Comparison of ENCODE assay signal across 9 mouse cellular contexts in the genomic region with DNA sequence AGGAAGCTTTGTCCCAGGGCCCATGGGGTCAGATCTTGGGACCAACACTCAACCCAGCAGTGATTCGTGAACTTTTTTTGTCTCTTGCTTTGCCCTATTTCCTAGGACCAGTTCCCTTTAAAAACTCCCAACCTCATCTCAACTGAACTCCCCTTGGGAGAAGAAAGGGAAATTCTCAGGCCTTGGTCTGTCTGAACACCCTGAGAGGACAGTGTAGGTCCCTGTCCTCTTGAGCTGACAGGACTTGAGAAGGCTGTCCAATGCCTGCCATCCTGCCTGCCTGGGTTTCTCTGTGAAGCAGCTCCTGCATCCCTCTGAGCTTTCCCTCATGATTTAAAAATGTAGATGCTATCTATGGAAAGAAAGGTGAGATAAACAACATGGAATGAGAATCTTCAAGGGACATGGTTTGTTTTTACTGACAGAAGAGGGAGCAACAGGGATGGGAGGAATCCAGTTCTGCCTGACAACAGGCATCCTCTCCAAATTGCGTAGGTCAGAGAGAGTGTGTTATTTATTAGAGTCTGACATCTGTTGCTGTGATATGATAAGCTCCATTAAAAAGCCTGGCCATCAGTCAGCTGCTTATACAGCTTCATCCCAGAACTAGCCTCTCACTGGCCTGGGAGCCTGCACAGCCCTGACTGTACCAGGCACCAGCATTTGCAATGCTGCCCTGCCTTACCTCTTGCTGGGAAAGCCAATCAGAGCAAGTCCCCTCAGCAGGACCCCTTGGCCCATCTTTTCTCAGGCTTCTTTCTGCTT.
A peak's percentile ranks its signal among the peaks of the same experiment; 100 is the strongest.
DNase-seq lines count a peak whose midpoint lies in the region; ATAC-seq lines count a peak whose summit lies in the region.
"Had no signal": no experiment of that assay in that cellular context is flagged by ENCODE, and none has a peak within 500 bp of the region (broad histone marks: within the 10 kb centered on the region; RNA-seq: fewer than 3 reads in every experiment).

No protein-coding gene starts in this region.

- no peaks in the 10 kb centered on the region for H3K4me1 ChIP-seq in forebrain, embryonic 10.5 days
- no peaks in the 10 kb centered on the region for H3K4me1 ChIP-seq in forebrain, embryonic 14.5 days (ENCODE audit: control insufficient read depth, insufficient read depth, low read length)

- no peaks in the 10 kb centered on the region for H3K9me3 ChIP-seq in forebrain, embryonic 10.5 days
- no peaks in the 10 kb centered on the region for H3K9me3 ChIP-seq in forebrain, embryonic 14.5 days (replicated peaks; ENCODE audit: control insufficient read depth, low read length)

- DNase-seq in heart, adult 11 months: peak; percentile 92
- DNase-seq in heart, postnatal 14 days: no peak
- peak; percentile 33 for DNase-seq in kidney, postnatal 14 days
- no peak for DNase-seq in kidney, adult 18-20 months
- peak; percentile 65 for DNase-seq in MN1 (ENCODE audit: low spot score)
- peak; percentile 46 for DNase-seq in lung, postnatal 10 days
- DNase-seq in forebrain, embryonic 10.5 days (ENCODE audit: extremely low spot score, low spot score): no peak
- no peak for DNase-seq in forebrain, embryonic 14.5 days (ENCODE audit: low spot score)
- DNase-seq: cerebellum, adult 2 months had no signal

- no peak for ATAC-seq in forebrain, embryonic 14.5 days

- H3K36me3 ChIP-seq in forebrain, embryonic 10.5 days (replicated peaks): no peaks in the 10 kb centered on the region
- no peaks in the 10 kb centered on the region for H3K36me3 ChIP-seq in forebrain, embryonic 14.5 days (ENCODE audit: control insufficient read depth, insufficient read depth, low read length)

- 85% methylated on average over 2 of the region's 2 CpGs for WGBS in forebrain, embryonic 10.5 days
- WGBS in forebrain, embryonic 14.5 days: 95% methylated on average over 2 of the region's 2 CpGs

- no peak overlapping the region for H3K9ac ChIP-seq in forebrain, embryonic 14.5 days (ENCODE audit: low read length)

- no peak overlapping the region for H3K27ac ChIP-seq in forebrain, embryonic 10.5 days
- no peak overlapping the region for H3K27ac ChIP-seq in forebrain, embryonic 14.5 days (ENCODE audit: low read depth, low read length)

- H3K4me3 ChIP-seq in forebrain, embryonic 10.5 days: no peak overlapping the region
- no peak overlapping the region for H3K4me3 ChIP-seq in forebrain, embryonic 14.5 days (ENCODE audit: low read depth, low read length)

- H3K27me3 ChIP-seq in forebrain, embryonic 10.5 days (ENCODE audit: poor library complexity, severe bottlenecking): no peaks in the 10 kb centered on the region
- no peaks in the 10 kb centered on the region for H3K27me3 ChIP-seq in forebrain, embryonic 14.5 days (replicated peaks; ENCODE audit: control insufficient read depth, insufficient read depth, low read length)

- H3K4me2 ChIP-seq in forebrain, embryonic 14.5 days (ENCODE audit: low read length): no peak overlapping the region

- intact Hi-C loops in heart, postnatal 14 days (cut with DNase I): no loop called here

Comparison
In these comparisons a context has a peak if more than half of its experiments do, and no peak if none do; other contexts are left out.
1. DNase-seq: peak in heart, adult 11 months (single experiment), kidney, postnatal 14 days (single experiment), MN1 (single experiment) and lung, postnatal 10 days (single experiment); none in heart, postnatal 14 days (0 of 2), kidney, adult 18-20 months (single experiment), forebrain, embryonic 10.5 days (single experiment) and forebrain, embryonic 14.5 days (single experiment).